Mouse (Mus musculus): Measurements from ENCODE around the gene Nepro.

DNA sequence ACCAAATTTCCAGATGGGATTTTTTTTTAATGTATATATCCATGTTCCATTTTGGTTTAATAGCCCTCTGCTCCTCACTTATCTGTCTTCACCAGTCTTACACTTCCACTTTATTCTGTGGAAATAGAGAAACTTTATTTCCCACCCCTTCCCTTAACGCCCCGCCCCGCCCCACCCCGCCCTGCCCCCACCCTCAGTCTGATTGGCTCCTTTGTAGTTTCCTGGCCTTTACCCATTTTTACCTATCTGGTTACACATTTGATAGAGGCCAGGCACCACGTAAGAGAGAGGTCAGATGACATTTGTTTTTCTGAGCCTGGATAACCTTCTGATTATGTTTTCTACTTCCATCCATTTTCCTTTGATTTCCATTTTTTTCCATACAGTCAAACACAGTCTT lies 55.4 kb downstream of the Nepro start:
- TF ChIP-seq NANOG (IDR thresholded peaks at IDR 0.05; ENCODE audit: borderline replicate concordance, low read length) (no peak), CTCF (conservative IDR thresholded peaks at IDR 0.05; ENCODE audit: low read length) (no peak)

Measured in E14TG2a.4 (cell line).